Mouse (Mus musculus): ENCODE data around the gene Dcp1a. TPM values are rescaled to one million over a fixed set of nuclear protein-coding genes. Genes with fewer than 3 reads are reported as not detected.

Dcp1a gene
- polyA plus RNA-seq, 1 experiment from 2014 or later: 37.7 TPM

DNA sequence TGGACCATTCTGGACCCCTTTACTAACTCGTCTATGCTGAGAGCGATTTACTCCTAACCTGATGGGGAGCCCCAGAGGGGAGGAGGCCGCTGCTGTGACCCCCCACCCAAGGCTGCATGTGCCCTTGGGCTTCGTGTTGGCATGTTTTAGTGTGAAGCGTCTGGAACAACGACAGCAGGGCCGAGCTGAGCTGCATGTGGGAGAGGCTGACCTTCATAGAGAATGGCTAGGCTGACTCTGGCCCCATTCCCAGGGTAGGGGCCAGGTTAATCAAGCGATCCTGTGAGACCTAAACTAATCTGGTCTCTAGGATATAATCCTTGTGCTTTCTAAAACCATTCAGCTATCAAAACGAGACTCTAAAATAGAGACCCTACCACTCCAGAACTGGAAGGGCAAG lies 78.4 kb downstream of the Dcp1a start:
- no peak for DNase-seq (ENCODE audit: low spot score)
- Histone ChIP-seq H3K9me3 (ENCODE audit: control insufficient read depth, low read length) (no peaks in the 10 kb centered on the region), H3K4me1 (ENCODE audit: control insufficient read depth, insufficient read depth, low read length) (no peaks in the 10 kb centered on the region), H3K4me2 (ENCODE audit: low read depth, severe bottlenecking) (no peak overlapping the region), H3K4me3 (ENCODE audit: low read depth, low read length) (no peak overlapping the region), H3K36me3 (ENCODE audit: control insufficient read depth, insufficient read depth, low read length) (peaks cover 23% of the 10 kb centered on the region), H3K9ac (ENCODE audit: low read length) (no peak overlapping the region), H3K27me3 (ENCODE audit: control insufficient read depth, insufficient read depth, low read length) (no peaks in the 10 kb centered on the region), H3K27ac (replicated peaks; ENCODE audit: low read depth, low read length) (no peak overlapping the region)
- ATAC-seq (ENCODE audit: insufficient number of reproducible peaks, low FRiP score, low TSS enrichment, low read depth): no peak
- 85% methylated on average over 9 of the region's 9 CpGs for WGBS

DNA sequence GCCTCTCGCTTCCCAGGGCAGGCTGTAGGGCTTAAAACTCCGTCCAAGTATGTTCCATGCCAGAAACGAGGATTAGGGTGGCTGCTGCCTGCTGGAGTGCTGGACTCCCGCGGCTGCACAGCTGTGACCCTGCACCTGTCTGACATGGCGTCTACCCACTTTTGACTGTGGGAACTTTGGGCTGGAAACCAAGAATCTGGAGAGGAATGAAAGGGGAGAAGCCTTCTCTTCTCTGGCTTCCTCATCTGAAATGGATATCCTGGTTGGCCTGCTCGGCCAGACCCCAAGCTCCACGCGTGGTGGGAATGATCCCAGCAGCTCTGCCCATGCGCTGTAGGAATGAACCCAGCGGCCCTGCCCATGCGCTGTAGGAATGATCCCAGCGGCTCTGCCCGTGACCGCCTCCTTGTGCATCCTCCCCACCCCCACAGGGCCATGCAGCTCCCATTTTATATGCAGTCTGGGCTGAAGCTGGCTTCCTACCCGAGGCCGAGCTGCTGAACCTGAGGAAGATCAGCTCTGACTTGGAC lies 80.1 kb downstream of the Dcp1a start:
- no peak for DNase-seq (ENCODE audit: low spot score)

DNA sequence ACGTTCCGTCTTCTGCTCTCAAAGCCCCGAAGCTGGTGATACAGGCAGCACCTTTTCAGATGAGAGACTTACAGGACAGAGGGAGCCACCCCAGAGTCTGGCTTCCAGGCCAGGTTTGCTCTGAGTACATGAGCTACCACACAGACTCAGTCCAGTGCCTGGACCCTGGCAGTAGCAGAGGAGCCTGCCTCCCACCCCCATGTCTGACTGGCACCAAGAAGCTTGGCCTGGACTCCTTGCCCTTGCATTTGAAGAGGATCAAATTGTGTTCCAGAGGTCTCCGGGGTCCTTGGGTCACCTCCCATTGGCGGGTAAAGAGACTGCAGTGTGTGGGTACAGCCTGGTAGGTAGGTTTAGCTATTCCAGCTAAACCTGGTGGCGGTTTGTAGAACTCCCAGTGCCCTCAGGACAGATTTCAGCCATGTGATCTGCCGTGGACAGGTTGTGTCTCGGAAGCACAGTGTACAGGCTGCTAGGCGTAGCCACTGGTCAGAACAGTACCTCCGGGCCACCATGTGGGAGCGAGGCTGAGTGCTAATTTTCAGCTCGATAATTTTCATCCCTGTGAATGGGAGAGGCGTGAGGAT lies 81.6 kb downstream of the Dcp1a start:
- no peak overlapping the region for H3K27ac ChIP-seq (replicated peaks; ENCODE audit: low read depth, low read length)
- 91% methylated on average over 13 of the region's 13 CpGs for whole genome bisulfite sequencing
- peaks cover 38% of the 10 kb centered on the region for H3K36me3 ChIP-seq (ENCODE audit: control insufficient read depth, insufficient read depth, low read length)
- no peak overlapping the region for H3K4me3 ChIP-seq (ENCODE audit: low read depth, low read length)
- H3K9ac ChIP-seq (ENCODE audit: low read length): no peak overlapping the region
- no peak overlapping the region for H3K4me2 ChIP-seq (ENCODE audit: low read depth, severe bottlenecking)
- DNase-seq (ENCODE audit: low spot score): no peak
- no peaks in the 10 kb centered on the region for H3K9me3 ChIP-seq (ENCODE audit: control insufficient read depth, low read length)
- H3K4me1 ChIP-seq (ENCODE audit: control insufficient read depth, insufficient read depth, low read length): no peaks in the 10 kb centered on the region
- no peak for ATAC-seq (ENCODE audit: insufficient number of reproducible peaks, low FRiP score, low TSS enrichment, low read depth)
- no peaks in the 10 kb centered on the region for H3K27me3 ChIP-seq (ENCODE audit: control insufficient read depth, insufficient read depth, low read length)

More for the DNA sequence above, 80.1 kb downstream of the Dcp1a start:
- peaks cover 23% of the 10 kb centered on the region for H3K36me3 ChIP-seq (ENCODE audit: control insufficient read depth, insufficient read depth, low read length)
- H3K4me3 ChIP-seq (ENCODE audit: low read depth, low read length): no peak overlapping the region
- WGBS: 92% methylated on average over 17 of the region's 17 CpGs
- no peaks in the 10 kb centered on the region for H3K4me1 ChIP-seq (ENCODE audit: control insufficient read depth, insufficient read depth, low read length)
- H3K9ac ChIP-seq (ENCODE audit: low read length): no peak overlapping the region
- no peaks in the 10 kb centered on the region for H3K27me3 ChIP-seq (ENCODE audit: control insufficient read depth, insufficient read depth, low read length)
- H3K27ac ChIP-seq (replicated peaks; ENCODE audit: low read depth, low read length): no peak overlapping the region
- no peak; the same call in 1 of the 2 replicates for ATAC-seq (ENCODE audit: insufficient number of reproducible peaks, low FRiP score, low TSS enrichment, low read depth)
- H3K4me2 ChIP-seq (ENCODE audit: low read depth, severe bottlenecking): no peak overlapping the region
- no peaks in the 10 kb centered on the region for H3K9me3 ChIP-seq (ENCODE audit: control insufficient read depth, low read length)

DNA sequence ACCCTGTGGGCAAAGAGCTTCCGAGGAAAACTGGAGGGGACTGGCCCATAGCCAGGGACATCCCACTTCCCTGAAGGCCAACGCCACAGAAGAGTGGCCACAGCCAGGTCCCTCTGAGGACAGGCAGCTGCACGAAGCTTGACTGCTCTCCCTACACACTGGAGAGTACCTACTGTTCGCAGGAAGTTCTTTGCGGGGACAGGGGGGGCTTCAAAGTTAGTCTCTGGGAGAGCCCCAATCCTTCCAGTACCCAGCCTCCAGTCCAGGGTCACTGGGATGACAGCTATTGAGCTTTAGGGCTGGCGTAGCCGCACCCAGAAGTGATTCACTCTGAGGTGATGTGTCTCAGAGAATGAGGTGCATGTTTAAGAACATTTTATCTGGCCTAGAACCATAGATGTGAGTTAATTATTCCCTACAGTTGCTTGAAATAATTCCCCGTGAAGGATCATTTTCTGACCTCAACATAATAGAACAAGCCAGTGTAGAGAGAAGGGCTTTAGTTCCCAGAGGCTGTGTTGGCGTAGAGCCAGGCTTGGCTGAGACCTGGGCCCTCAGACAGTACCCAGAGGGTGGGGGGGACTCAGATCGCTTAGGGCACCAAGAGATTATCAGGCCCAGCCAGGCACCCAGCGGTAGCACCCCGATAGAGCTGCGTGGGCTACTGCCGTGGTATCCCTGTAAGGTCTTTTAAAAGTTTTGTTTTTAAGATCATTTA lies 82.3 kb downstream of the Dcp1a start:
- no peaks in the 10 kb centered on the region for H3K27me3 ChIP-seq (ENCODE audit: control insufficient read depth, insufficient read depth, low read length)
- no peak for DNase-seq (ENCODE audit: low spot score)
- WGBS: 95% methylated on average over 14 of the region's 14 CpGs
- no peaks in the 10 kb centered on the region for H3K4me1 ChIP-seq (ENCODE audit: control insufficient read depth, insufficient read depth, low read length)
- H3K9ac ChIP-seq (ENCODE audit: low read length): no peak overlapping the region
- H3K4me2 ChIP-seq (ENCODE audit: low read depth, severe bottlenecking): no peak overlapping the region
- no peak overlapping the region for H3K27ac ChIP-seq (replicated peaks; ENCODE audit: low read depth, low read length)
- peaks cover 43% of the 10 kb centered on the region for H3K36me3 ChIP-seq (ENCODE audit: control insufficient read depth, insufficient read depth, low read length)
- H3K4me3 ChIP-seq (ENCODE audit: low read depth, low read length): no peak overlapping the region
- no peak for ATAC-seq (ENCODE audit: insufficient number of reproducible peaks, low FRiP score, low TSS enrichment, low read depth)
- H3K9me3 ChIP-seq (ENCODE audit: control insufficient read depth, low read length): no peaks in the 10 kb centered on the region

DNA sequence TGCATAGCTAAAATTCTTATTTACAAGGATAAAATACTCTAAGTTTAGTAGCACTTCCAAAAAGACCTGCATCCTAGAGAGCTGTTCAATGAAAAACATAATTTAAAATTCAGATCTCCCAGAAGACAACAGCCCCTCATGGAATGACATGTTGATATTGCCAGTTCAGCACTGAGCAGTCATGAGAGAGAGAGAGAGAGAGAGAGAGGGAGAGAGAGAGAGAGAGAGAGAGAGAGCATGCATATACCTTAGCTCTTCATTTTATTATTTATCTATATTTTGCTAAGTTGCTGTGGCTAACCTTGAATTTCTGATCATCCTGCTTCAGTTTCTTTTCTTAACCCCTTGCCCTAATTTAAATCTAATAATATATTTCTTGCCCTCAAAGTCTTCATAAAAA lies 83.0 kb downstream of the Dcp1a start:
- H3K27me3 ChIP-seq (ENCODE audit: control insufficient read depth, insufficient read depth, low read length): no peaks in the 10 kb centered on the region
- H3K4me2 ChIP-seq (ENCODE audit: low read depth, severe bottlenecking): no peak overlapping the region
- H3K4me3 ChIP-seq (ENCODE audit: low read depth, low read length): no peak overlapping the region
- DNase-seq (ENCODE audit: low spot score) (no peak), ATAC-seq (ENCODE audit: insufficient number of reproducible peaks, low FRiP score, low TSS enrichment, low read depth) (no peak)
- no peak overlapping the region for H3K9ac ChIP-seq (ENCODE audit: low read length)
- H3K9me3 ChIP-seq (ENCODE audit: control insufficient read depth, low read length): no peaks in the 10 kb centered on the region
- H3K4me1 ChIP-seq (ENCODE audit: control insufficient read depth, insufficient read depth, low read length): no peaks in the 10 kb centered on the region
- H3K36me3 ChIP-seq (ENCODE audit: control insufficient read depth, insufficient read depth, low read length): peaks cover 47% of the 10 kb centered on the region
- no peak overlapping the region for H3K27ac ChIP-seq (replicated peaks; ENCODE audit: low read depth, low read length)

DNA sequence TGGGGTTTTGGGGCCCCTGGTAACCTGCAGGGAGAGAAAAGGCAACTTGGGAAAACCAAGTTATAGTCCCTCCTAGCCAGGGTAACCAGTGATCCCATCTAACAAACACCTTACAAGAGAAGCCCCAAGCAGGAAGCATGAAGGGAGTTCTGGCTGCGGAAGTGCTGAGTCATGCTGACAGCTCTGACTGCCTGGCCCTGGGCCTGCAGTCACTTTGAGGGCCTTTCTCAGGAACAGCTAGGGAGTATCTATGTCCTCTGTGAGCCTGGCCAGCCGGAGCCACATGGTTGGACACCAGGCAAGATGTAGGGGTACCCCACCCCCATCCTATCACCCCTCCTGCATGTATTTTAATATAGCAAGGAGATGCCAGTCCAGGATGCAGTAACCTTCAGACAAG lies 85.1 kb downstream of the Dcp1a start:
- Histone ChIP-seq H3K4me1 (ENCODE audit: control insufficient read depth, insufficient read depth, low read length) (no peaks in the 10 kb centered on the region), H3K27ac (replicated peaks; ENCODE audit: low read depth, low read length) (no peak overlapping the region), H3K4me2 (ENCODE audit: low read depth, severe bottlenecking) (no peak overlapping the region), H3K27me3 (ENCODE audit: control insufficient read depth, insufficient read depth, low read length) (no peaks in the 10 kb centered on the region), H3K9me3 (ENCODE audit: control insufficient read depth, low read length) (no peaks in the 10 kb centered on the region), H3K36me3 (ENCODE audit: control insufficient read depth, insufficient read depth, low read length) (peaks cover 52% of the 10 kb centered on the region), H3K4me3 (ENCODE audit: low read depth, low read length) (no peak overlapping the region), H3K9ac (ENCODE audit: low read length) (no peak overlapping the region)
- ATAC-seq (ENCODE audit: insufficient number of reproducible peaks, low FRiP score, low TSS enrichment, low read depth) (no peak), DNase-seq (ENCODE audit: low spot score) (no peak)
- WGBS: 98% methylated on average over 2 of the region's 2 CpGs

DNA sequence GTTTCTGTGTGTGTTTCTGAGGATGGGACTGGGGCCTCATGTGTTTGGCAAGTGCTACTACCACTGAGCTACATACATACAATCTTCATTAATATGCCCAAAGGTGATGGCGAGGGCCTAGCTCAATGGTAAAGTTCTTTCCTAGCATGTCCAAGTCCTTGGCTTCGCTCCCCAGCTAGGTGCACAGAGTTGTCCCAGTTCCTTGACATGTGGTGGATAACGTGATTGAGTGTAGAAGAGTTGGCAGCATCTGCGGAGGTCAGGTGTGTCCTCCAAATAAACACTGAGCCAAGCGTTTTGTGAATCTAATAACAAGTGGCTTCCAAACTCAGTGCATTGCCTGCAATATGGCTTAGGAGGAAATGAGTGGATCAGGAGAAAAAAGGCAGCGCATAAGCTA lies 87.0 kb downstream of the Dcp1a start:
- Histone ChIP-seq H3K27ac (replicated peaks; ENCODE audit: low read depth, low read length) (no peak overlapping the region), H3K9me3 (ENCODE audit: control insufficient read depth, low read length) (no peaks in the 10 kb centered on the region), H3K9ac (ENCODE audit: low read length) (no peak overlapping the region), H3K36me3 (ENCODE audit: control insufficient read depth, insufficient read depth, low read length) (peaks cover 54% of the 10 kb centered on the region), H3K4me1 (ENCODE audit: control insufficient read depth, insufficient read depth, low read length) (no peaks in the 10 kb centered on the region), H3K4me3 (ENCODE audit: low read depth, low read length) (no peak overlapping the region), H3K27me3 (ENCODE audit: control insufficient read depth, insufficient read depth, low read length) (no peaks in the 10 kb centered on the region), H3K4me2 (ENCODE audit: low read depth, severe bottlenecking) (no peak overlapping the region)
- DNase-seq (ENCODE audit: low spot score): no peak
- WGBS: 92% methylated on average over 6 of the region's 6 CpGs
- no peak for ATAC-seq (ENCODE audit: insufficient number of reproducible peaks, low FRiP score, low TSS enrichment, low read depth)

DNA sequence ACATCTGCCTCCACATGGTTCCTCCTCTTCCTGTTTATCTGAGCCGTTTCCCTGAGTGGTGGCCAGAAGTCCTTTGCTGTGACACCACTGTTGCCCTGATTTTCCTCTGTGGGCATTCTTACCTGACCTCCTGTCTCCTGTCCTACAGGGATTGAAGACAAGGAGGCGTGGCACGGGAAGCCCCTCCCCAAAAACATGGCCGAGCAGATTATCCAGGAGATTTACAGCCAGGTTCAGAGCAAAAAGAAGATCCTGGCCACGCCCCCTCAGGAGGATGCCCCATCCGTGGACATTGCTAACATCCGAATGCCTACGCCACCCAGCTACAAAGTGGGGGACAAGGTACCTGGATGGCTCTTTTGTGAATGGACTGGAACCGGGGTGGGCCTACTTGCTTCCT lies 88.7 kb downstream of the Dcp1a start:
- no peaks in the 10 kb centered on the region for H3K4me1 ChIP-seq (ENCODE audit: control insufficient read depth, insufficient read depth, low read length)
- H3K4me3 ChIP-seq (ENCODE audit: low read depth, low read length): no peak overlapping the region
- H3K27ac ChIP-seq (replicated peaks; ENCODE audit: low read depth, low read length): no peak overlapping the region
- H3K4me2 ChIP-seq (ENCODE audit: low read depth, severe bottlenecking): no peak overlapping the region
- no peaks in the 10 kb centered on the region for H3K27me3 ChIP-seq (ENCODE audit: control insufficient read depth, insufficient read depth, low read length)
- no peaks in the 10 kb centered on the region for H3K9me3 ChIP-seq (ENCODE audit: control insufficient read depth, low read length)
- DNase-seq (ENCODE audit: low spot score) (no peak), ATAC-seq (ENCODE audit: insufficient number of reproducible peaks, low FRiP score, low TSS enrichment, low read depth) (no peak)
- H3K9ac ChIP-seq (ENCODE audit: low read length): no peak overlapping the region
- peaks cover 61% of the 10 kb centered on the region for H3K36me3 ChIP-seq (ENCODE audit: control insufficient read depth, insufficient read depth, low read length)
- WGBS: 92% methylated on average over 9 of the region's 9 CpGs
